Mouse (Mus musculus) macrophage (primary cell): ENCODE measurements around the gene Dbx1. TPM values are rescaled to one million over a fixed set of nuclear protein-coding genes. Genes with fewer than 3 reads are reported as not detected.

Experiments
- H3K27ac ChIP-seq: fragments of 350-480 bp; formaldehyde crosslinking; 2 replicates; pipeline ENCODE4 v1.9.0; 2021
- H3K36me3 ChIP-seq: fragments of 350-480 bp; formaldehyde crosslinking; 2 replicates; pipeline ENCODE4 v1.9.0; 2021; ENCODE audit errors: inconsistent target
- H3K4me3 ChIP-seq: fragments of 350-480 bp; formaldehyde crosslinking; 2 replicates; pipeline ENCODE4 v1.9.0; 2021; ENCODE audit errors: inconsistent target
- H3K79me2 ChIP-seq: fragments of 350-480 bp; formaldehyde crosslinking; 2 replicates; pipeline ENCODE4 v1.9.0; 2021; ENCODE audit errors: inconsistent target
- WGBS: methylation state at CpG from one replicate; pipeline ENCODE4 v1.1.7; 2026; ENCODE audit warnings: inconsistent platforms; ENCODE audit not compliant: missing documents; 5-methylcytosine and 5-hydroxymethylcytosine counted together
- polyA plus RNA-seq: library from polyadenylated mRNA; stranded (reverse); fragments of 250-400 nt; gene quantifications from 3 replicates; pipeline ENCODE4 v1.2.4, GENCODE M21; 2018; ENCODE audit warnings: inconsistent platforms

Dbx1 gene
- polyA plus RNA-seq, 1 experiment from 2014 or later, result not detected

DNA sequence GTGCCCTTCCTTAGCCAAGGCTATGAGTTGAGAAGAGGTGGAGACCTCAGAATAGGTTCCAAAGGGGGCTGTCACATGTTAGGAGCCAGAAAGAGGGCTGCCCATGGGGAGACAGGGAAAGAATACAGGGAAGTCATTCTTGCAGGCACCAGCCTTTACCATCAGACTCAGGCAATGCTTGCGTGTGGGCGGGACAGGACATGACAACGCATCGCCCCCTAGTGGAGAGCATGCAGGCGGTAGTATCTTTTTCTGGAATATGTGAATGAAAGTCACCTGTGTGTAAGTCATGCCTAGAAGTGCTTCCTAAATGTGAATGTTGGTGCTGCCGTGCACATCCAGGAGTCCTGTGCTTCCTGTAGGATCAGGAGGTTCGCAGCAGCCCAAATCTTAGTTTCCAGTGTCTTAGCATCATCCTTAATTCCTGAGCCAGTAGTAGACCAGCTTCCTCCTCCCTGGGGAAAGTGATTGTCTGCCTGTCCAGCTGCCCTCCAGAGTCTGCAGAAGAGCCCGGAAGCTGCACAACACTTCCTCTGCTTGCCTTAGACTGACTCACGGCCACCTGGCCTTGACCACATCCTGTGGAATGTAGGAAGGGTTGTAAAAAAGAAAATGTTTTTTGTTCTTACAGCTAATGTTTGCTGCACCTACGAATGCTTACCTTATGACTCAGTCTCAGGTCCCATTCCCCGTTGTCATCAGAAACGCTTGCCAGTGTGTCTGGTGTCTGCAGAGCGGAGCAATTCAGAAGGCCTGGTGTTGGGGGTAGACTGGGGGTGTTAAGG, 35.3 kb downstream of the Dbx1 start:
- H3K36me3 ChIP-seq, result peaks cover 34% of the 10 kb centered on the region
- WGBS, result 15% methylated on average over 13 of the region's 13 CpGs
- H3K4me3 ChIP-seq, result no peak overlapping the region
- no peaks in the 10 kb centered on the region for H3K79me2 ChIP-seq
- peak overlapping the region; percentile 36 for H3K27ac ChIP-seq

DNA sequence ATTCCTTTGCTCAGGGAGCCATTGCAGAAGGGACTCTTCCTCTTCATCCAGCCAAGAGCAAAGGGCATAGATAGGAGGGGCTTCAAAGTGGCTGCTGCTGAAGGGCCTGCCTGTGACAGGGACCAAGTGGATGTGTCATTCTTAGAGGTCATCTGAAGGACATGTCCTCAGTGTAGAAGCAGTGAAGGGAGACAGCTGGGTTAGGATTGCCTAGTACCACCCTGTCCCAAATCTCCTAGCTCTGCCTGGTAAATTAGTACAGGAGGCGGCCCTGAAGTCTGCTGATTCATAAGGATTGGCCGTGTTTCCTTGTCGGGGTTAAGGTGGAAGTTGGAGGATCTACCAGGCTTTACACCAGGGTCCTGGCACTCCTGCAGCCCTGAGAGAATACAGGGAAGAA, 36.7 kb downstream of the Dbx1 start:
- 93% methylated on average over 3 of the region's 3 CpGs for WGBS
- no peak overlapping the region for H3K4me3 ChIP-seq
- H3K79me2 ChIP-seq, result no peaks in the 10 kb centered on the region
- peaks cover 36% of the 10 kb centered on the region for H3K36me3 ChIP-seq
- no peak overlapping the region for H3K27ac ChIP-seq

DNA sequence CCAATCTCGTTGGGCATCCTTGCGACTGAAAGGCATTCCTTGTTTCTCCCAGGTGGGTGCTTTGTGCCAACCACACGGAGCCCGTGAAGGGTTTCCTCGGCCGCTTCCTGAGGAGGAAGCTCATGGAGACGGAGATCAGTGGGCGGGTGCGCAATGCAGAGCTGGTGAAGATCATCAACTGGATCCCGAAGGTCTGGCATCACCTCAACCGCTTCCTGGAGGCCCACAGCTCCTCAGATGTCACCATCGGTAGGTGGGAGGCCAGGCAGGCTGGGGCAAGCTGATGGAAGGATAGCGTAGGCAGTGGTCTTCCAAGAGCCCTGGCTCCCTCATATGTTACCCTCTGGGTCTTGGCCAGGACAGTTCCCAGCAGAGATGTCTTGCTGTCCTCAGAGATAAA, 38.4 kb downstream of the Dbx1 start:
- Histone ChIP-seq H3K36me3 (peaks cover 53% of the 10 kb centered on the region), H3K79me2 (no peaks in the 10 kb centered on the region), H3K4me3 (no peak overlapping the region), H3K27ac (no peak overlapping the region)
- 97% methylated on average over 13 of the region's 13 CpGs for WGBS

GRCm38 (mm10) chr7:49597776-49598175, 38.9 kb downstream of the Dbx1 start:
- H3K27ac ChIP-seq, result no peak overlapping the region
- H3K36me3 ChIP-seq, result peaks cover 57% of the 10 kb centered on the region
- no peaks in the 10 kb centered on the region for H3K79me2 ChIP-seq
- WGBS, result 88% methylated on average over 3 of the region's 3 CpGs
- H3K4me3 ChIP-seq, result no peak overlapping the region

- Histone ChIP-seq H3K4me3 (no peak overlapping the region), H3K79me2 (no peaks in the 10 kb centered on the region), H3K36me3 (peaks cover 77% of the 10 kb centered on the region), H3K27ac (no peak overlapping the region)
- 95% methylated on average over 8 of the region's 8 CpGs for WGBS
These were observed 47.0 kb downstream of the Dbx1 start for GRCm38 (mm10) chr7:49589635-49590034.

DNA sequence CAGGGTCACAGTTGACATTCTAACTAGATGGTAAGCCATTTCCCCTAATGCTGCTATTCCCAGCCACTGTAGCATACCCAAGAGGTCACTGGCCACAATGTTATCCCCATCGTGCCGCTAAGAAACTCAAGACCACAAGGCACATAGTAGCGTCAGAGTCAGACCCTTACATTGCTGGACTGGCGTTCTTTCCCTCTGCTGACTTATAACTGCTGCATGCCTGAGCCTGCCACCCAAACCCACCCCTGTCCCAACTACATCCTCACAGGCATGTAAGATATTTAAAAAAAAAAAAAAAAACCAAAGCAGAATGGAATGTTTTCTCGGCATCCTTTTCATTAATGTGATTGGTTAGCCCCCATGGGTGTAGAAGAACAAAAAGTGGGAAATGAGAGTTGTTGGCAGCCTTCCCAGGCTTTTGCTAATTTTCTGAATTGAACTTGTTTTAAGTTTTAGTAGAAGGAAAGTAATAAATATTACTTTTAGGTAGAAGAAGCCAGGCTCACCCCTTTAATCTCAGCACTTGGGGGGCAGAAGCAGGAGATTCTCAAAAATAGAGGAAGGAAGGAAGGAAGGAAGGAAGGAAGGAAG, 50.0 kb downstream of the Dbx1 start:
- no peak overlapping the region for H3K27ac ChIP-seq
- peaks cover 71% of the 10 kb centered on the region for H3K36me3 ChIP-seq
- WGBS, result 90% methylated on average over 3 of the region's 5 CpGs
- H3K79me2 ChIP-seq, result no peaks in the 10 kb centered on the region
- no peak overlapping the region for H3K4me3 ChIP-seq

- 100% methylated on average over 6 of the region's 6 CpGs for WGBS
- Histone ChIP-seq H3K4me3 (no peak overlapping the region), H3K27ac (no peak overlapping the region), H3K79me2 (no peaks in the 10 kb centered on the region), H3K36me3 (peaks cover 50% of the 10 kb centered on the region)
These were observed 53.5 kb downstream of the Dbx1 start for GRCm38 (mm10) chr7:49583176-49583575.

GRCm38 (mm10) chr7:49582551-49582950, 54.1 kb downstream of the Dbx1 start:
- Histone ChIP-seq H3K36me3 (peaks cover 48% of the 10 kb centered on the region), H3K4me3 (no peak overlapping the region), H3K79me2 (no peaks in the 10 kb centered on the region), H3K27ac (no peak overlapping the region)
- WGBS, result 81% methylated on average over 7 of the region's 7 CpGs

DNA sequence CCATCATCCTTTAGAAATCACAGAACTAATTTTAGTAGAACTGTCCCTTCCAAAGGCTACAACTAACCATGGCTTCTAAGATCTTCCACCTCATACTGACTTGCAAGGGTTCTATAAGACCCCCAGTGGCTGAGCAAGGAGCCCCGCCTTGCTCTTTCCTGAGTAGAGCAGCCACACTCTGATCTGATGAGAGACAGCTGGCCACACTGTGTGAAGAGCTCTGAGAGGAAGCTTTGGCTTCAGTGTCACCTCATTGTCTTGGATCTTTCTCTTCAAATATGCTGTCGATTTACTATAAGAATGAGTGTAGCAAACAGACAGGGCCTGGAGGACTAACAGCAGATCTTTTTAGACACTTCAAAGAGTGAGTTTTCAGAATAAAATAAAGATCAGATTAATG, 54.7 kb downstream of the Dbx1 start:
- H3K4me3 ChIP-seq, result no peak overlapping the region
- 97% methylated on average over 2 of the region's 2 CpGs for WGBS

More for the DNA sequence above, 54.7 kb downstream of the Dbx1 start:
- H3K79me2 ChIP-seq, result no peaks in the 10 kb centered on the region
- no peak overlapping the region for H3K27ac ChIP-seq
- peaks cover 49% of the 10 kb centered on the region for H3K36me3 ChIP-seq

Other genes with a start within 250 kb of the Dbx1 start
- gene Htatip2, start 122.3 kb upstream of the Dbx1 start, polyA plus RNA-seq, result 42.0 to 62.8 TPM (median 59.1 TPM) in 3 replicates
- 9.4 to 32.8 TPM (median 9.9 TPM) in 3 replicates for gene Prmt3, start 141.5 kb upstream of the Dbx1 start, polyA plus RNA-seq